Mouse (Mus musculus) CH12.LX (cell line): ENCODE results near the gene Chrm3. TPM values are rescaled to one million over a fixed set of nuclear protein-coding genes. Genes with fewer than 3 reads are reported as not detected.

Experiments
- DNase-seq: peaks from one replicate; pipeline ENCODE4 v3.0.0-alpha.2; 2013; ENCODE audit errors: extremely low read depth
- H3K27ac ChIP-seq: 2 replicates; pipeline ENCODE4 v1.5.1; 2012; ENCODE audit warnings: low read depth, mild to moderate bottlenecking, control low read depth, moderate library complexity; ENCODE audit not compliant: insufficient read depth
- H3K27me3 ChIP-seq: replicated peaks from 2 replicates; pipeline ENCODE3; 2012; ENCODE audit warnings: inconsistent platforms
- H3K36me3 ChIP-seq, 2 experiments: replicated peaks in 1 of 2; 2 replicates each; pipeline versions ENCODE3 to v1.6.1; 2012; ENCODE audit warnings: inconsistent platforms in 1 of 2, low read length in 1 of 2, mild to moderate bottlenecking in 1 of 2, mixed read lengths in 1 of 2, moderate library complexity in 1 of 2; ENCODE audit not compliant: control insufficient read depth in 1 of 2, insufficient read depth in 1 of 2
- H3K4me1 ChIP-seq, 2 experiments: 2 replicates each; pipeline ENCODE4 v1.6.1; 2012; ENCODE audit warnings: inconsistent platforms in 1 of 2, moderate library complexity in 1 of 2; ENCODE audit not compliant: insufficient read depth in 2 of 2, control insufficient read depth in 1 of 2
- H3K4me2 ChIP-seq: 2 replicates; pipeline ENCODE4 v1.6.1; 2012; ENCODE audit warnings: low read depth, mild to moderate bottlenecking, control low read depth; ENCODE audit not compliant: poor library complexity, insufficient read depth, severe bottlenecking
- H3K4me3 ChIP-seq, 3 experiments: fragments of 150-350 bp in 1 of 3; sonication (generic) in 1 of 3; replicated peaks in 1 of 3; 2 replicates each; pipeline versions ENCODE3 to v1.5.1; 2011 to 2012; ENCODE audit warnings: low read depth in 2 of 3, low read length in 2 of 3, mild to moderate bottlenecking in 2 of 3, moderate library complexity in 2 of 3, control low read depth in 1 of 3, improper control_type of control experiment in 1 of 3, inconsistent platforms in 1 of 3, mixed read lengths in 1 of 3; ENCODE audit not compliant: poor library complexity in 1 of 3
- H3K79me2 ChIP-seq: replicated peaks from 2 replicates; pipeline ENCODE4 v1.6.1; 2012; ENCODE audit warnings: mild to moderate bottlenecking, moderate library complexity; ENCODE audit not compliant: control insufficient read depth, poor library complexity, insufficient read depth, severe bottlenecking; ENCODE audit errors: extremely low read depth
- H3K9ac ChIP-seq: 2 replicates; pipeline ENCODE4 v1.6.1; 2012; ENCODE audit warnings: low read depth, mild to moderate bottlenecking, control low read depth, moderate library complexity; ENCODE audit not compliant: insufficient read depth
- H3K9me3 ChIP-seq: replicated peaks from 2 replicates; pipeline ENCODE3; 2012; ENCODE audit warnings: low read length, inconsistent platforms, mixed read lengths
- BHLHE40 ChIP-seq: IDR thresholded peaks from 2 replicates; pipeline ENCODE4 v1.6.1; 2011; ENCODE audit warnings: mild to moderate bottlenecking, low read depth, low read length, improper control_type of control experiment
- CTCF ChIP-seq, 2 experiments: IDR thresholded peaks in 1 of 2; conservative IDR thresholded peaks in 1 of 2; 2 replicates each; pipeline ENCODE4 v1.5.1; 2011 to 2012; ENCODE audit warnings: low read depth in 2 of 2, low read length in 2 of 2, improper control_type of control experiment in 1 of 2, inconsistent platforms in 1 of 2, mild to moderate bottlenecking in 1 of 2, moderate library complexity in 1 of 2
- E2F4 ChIP-seq: IDR thresholded peaks from 2 replicates; pipeline ENCODE4 v1.6.1; 2011; ENCODE audit warnings: low read depth, low read length, improper control_type of control experiment; ENCODE audit not compliant: insufficient replicate concordance
- ELF1 ChIP-seq: IDR thresholded peaks from 2 replicates; pipeline ENCODE4 v1.6.1; 2014; ENCODE audit warnings: low read depth, mild to moderate bottlenecking, inconsistent platforms, low read length, improper control_type of control experiment
- ETS1 ChIP-seq: conservative IDR thresholded peaks from 2 replicates; pipeline ENCODE4 v1.6.1; 2012; ENCODE audit warnings: low read depth, mild to moderate bottlenecking, inconsistent platforms, low read length, improper control_type of control experiment, moderate library complexity
- JUN ChIP-seq: IDR thresholded peaks from 2 replicates; pipeline ENCODE4 v1.6.1; 2011; ENCODE audit warnings: low read depth, mild to moderate bottlenecking, low read length, improper control_type of control experiment, moderate library complexity; ENCODE audit not compliant: insufficient read depth
- JUND ChIP-seq: conservative IDR thresholded peaks from 2 replicates; pipeline ENCODE4 v1.6.1; 2011; ENCODE audit warnings: low read depth, low read length, improper control_type of control experiment
- KAT2A ChIP-seq: IDR thresholded peaks from 2 replicates; pipeline ENCODE4 v1.6.1; 2012; ENCODE audit warnings: low read length, improper control_type of control experiment, inconsistent platforms; ENCODE audit not compliant: insufficient replicate concordance
- MAFK ChIP-seq: IDR thresholded peaks from 2 replicates; pipeline ENCODE4 v1.6.1; 2011; ENCODE audit warnings: low read length, improper control_type of control experiment; ENCODE audit not compliant: insufficient replicate concordance
- MAX ChIP-seq: IDR thresholded peaks from 2 replicates; pipeline ENCODE4 v1.6.1; 2011; ENCODE audit warnings: low read length, improper control_type of control experiment
- MYC ChIP-seq: IDR thresholded peaks from 2 replicates; pipeline ENCODE4 v1.6.1; 2011; ENCODE audit warnings: low read depth, mild to moderate bottlenecking, improper control_type of control experiment, low read length
- NELFE ChIP-seq: IDR thresholded peaks from 2 replicates; pipeline ENCODE4 v1.6.1; 2011; ENCODE audit warnings: low read depth, low read length, improper control_type of control experiment
- NRF1 ChIP-seq: IDR thresholded peaks from 2 replicates; pipeline ENCODE4 v1.6.1; 2014; ENCODE audit warnings: low read depth, mild to moderate bottlenecking, inconsistent platforms, low read length, improper control_type of control experiment, moderate library complexity
- POLR2A ChIP-seq: IDR thresholded peaks from 2 replicates; pipeline ENCODE4 v1.6.1; 2011; ENCODE audit warnings: low read depth, mild to moderate bottlenecking, improper control_type of control experiment, low read length
- POLR2AphosphoS2 ChIP-seq: IDR thresholded peaks from 2 replicates; pipeline ENCODE4 v1.6.1; 2011; ENCODE audit warnings: low read depth, low read length, improper control_type of control experiment
- RAD21 ChIP-seq: IDR thresholded peaks from 2 replicates; pipeline ENCODE4 v1.6.1; 2011; ENCODE audit warnings: low read depth, mild to moderate bottlenecking, low read length, improper control_type of control experiment, moderate library complexity
- SIN3A ChIP-seq: IDR thresholded peaks from 2 replicates; pipeline ENCODE4 v1.6.1; 2012; ENCODE audit warnings: low read length, improper control_type of control experiment, inconsistent platforms
- SMC3 ChIP-seq: IDR thresholded peaks from 2 replicates; pipeline ENCODE4 v1.6.1; 2011; ENCODE audit warnings: low read depth, low read length, improper control_type of control experiment
- TBP ChIP-seq: conservative IDR thresholded peaks from 2 replicates; pipeline ENCODE4 v1.6.1; 2011; ENCODE audit warnings: low read depth, low read length, improper control_type of control experiment
- TCF12 ChIP-seq: IDR thresholded peaks from 2 replicates; pipeline ENCODE4 v1.6.1; 2014; ENCODE audit warnings: low read depth, mild to moderate bottlenecking, inconsistent platforms, low read length, improper control_type of control experiment
- USF1 ChIP-seq: IDR thresholded peaks from 2 replicates; pipeline ENCODE4 v1.6.1; 2014; ENCODE audit warnings: low read depth, mild to moderate bottlenecking, inconsistent platforms, low read length, improper control_type of control experiment
- ZKSCAN1 ChIP-seq: IDR thresholded peaks from 2 replicates; pipeline ENCODE4 v1.6.1; 2012; ENCODE audit warnings: low read depth, inconsistent platforms, low read length, improper control_type of control experiment, borderline replicate concordance
- ZMIZ1 ChIP-seq: IDR thresholded peaks from 2 replicates; pipeline ENCODE4 v1.6.1; 2012; ENCODE audit warnings: low read depth, mild to moderate bottlenecking, inconsistent platforms, low read length, improper control_type of control experiment
- dilution Hi-C: fragments of 300-500 bp; cut with MboI; formaldehyde crosslinking; loops from 2 replicates; pipeline ENCODE4 v1.14.3; 2020; ENCODE audit warnings: low sequenced_read_pairs; ENCODE audit not compliant: extremely low pct_unique_long_range_greater_than_20kb, extremely low pct_ligation_motif_present
- in situ Hi-C: fragments of 300-500 bp; cut with MboI; formaldehyde crosslinking; loops from 3 replicates; pipeline ENCODE4 v1.14.3; 2019; ENCODE audit warnings: low sequenced_read_pairs, low pct_ligation_motif_present, low pct_unique_long_range_greater_than_20kb, mixed read lengths
- polyA plus RNA-seq: library from polyadenylated mRNA; unstranded; fragments of >175 nt; gene quantifications from 2 replicates; pipeline ENCODE4 v1.2.1, GENCODE M21; 2012; ENCODE audit warnings: low read depth; ENCODE audit not compliant: insufficient read length
- total RNA-seq, 2 experiments: library from RNA; depleted of rRNA; stranded (reverse); fragments of 300-350 nt in 1 of 2; fragments of >200 nt in 1 of 2; gene quantifications; 2 replicates each; pipeline ENCODE4 v1.2.3; 2012 to 2014

The Chrm3 gene
- total and polyA plus RNA-seq, 3 experiments, result not detected

DNA sequence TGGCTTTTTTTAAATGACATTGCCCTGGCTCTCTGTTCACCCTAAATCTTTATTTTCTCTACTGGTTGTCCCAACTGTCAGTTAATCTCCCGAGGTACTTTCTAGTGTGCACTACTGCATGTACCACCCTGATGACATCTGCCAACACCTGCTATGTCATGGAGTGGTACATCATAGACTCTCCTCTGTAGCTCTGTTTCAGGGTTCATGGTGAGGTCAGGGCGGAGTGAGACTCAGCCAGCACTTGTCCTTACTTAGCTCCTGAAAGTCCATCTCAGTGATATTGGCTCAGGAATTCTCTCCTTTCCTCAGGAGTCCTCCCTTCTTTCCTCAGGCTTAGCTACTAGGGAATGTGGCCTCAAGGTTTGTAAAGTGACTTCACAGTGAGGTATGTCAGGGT is 451.9 kb downstream of the Chrm3 start:
- Histone ChIP-seq H3K79me2 (no peaks in the 10 kb centered on the region), H3K27ac (no peak overlapping the region), H3K27me3 (no peaks in the 10 kb centered on the region), H3K9ac (no peak overlapping the region), H3K36me3 (no peaks in the 10 kb centered on the region), H3K9me3 (peaks cover 2% of the 10 kb centered on the region), H3K4me1 (peaks cover 0 to 12% of the 10 kb centered on the region in 2 experiments; a peak in 3 of 4 replicates), H3K4me2 (no peak overlapping the region), H3K4me3 (no peak overlapping the region)
- in situ Hi-C loops (no loop called here), dilution Hi-C loops (no loop called here)
- TF ChIP-seq SIN3A (no peak), MYC (no peak), KAT2A (no peak), POLR2AphosphoS2 (no peak), CTCF (conservative IDR thresholded peaks at IDR 0.05 in 1 of 2, IDR thresholded peaks at IDR 0.05 in 1 of 2; ENCODE audit: low read depth in 2 of 2, low read length in 2 of 2) (no peak), NELFE (no peak), TCF12 (no peak)
- DNase-seq, result no peak

DNA sequence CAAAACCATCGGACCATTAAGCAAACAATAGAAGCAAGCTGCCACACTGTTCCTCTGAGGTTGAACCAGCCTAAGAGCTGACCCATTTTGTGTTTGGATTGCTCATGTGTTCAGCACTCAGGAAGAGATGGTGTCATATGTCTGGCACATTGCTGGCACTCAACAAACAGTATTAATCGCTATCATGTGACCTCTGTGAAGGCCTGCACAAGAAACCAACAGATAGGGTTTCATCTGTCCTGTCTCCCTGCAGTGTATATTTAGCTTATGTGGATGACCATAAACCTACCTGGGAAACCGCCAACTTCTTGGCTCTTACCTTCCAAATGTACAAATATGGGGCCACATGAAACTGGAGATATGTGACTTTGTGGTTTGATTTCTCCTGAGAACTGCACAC is 453.4 kb downstream of the Chrm3 start:
- dilution Hi-C loops, result no loop called here
- in situ Hi-C loops, result no loop called here
- TF ChIP-seq ZKSCAN1 (no peak), CTCF (conservative IDR thresholded peaks at IDR 0.05 in 1 of 2, IDR thresholded peaks at IDR 0.05 in 1 of 2; ENCODE audit: low read depth in 2 of 2, low read length in 2 of 2) (no peak), SIN3A (no peak), ETS1 (no peak), NRF1 (no peak), JUND (no peak), MAFK (no peak), USF1 (no peak), TBP (no peak), ELF1 (no peak), BHLHE40 (no peak), SMC3 (no peak), MAX (no peak), POLR2A (no peak), RAD21 (no peak), ZMIZ1 (no peak), MYC (no peak), E2F4 (no peak), JUN (no peak)
- TF ChIP-seq, all 38 proteins: peak for 0

More for the DNA sequence above, 453.4 kb downstream of the Chrm3 start:
- Histone ChIP-seq H3K27ac (no peak overlapping the region), H3K9me3 (peaks cover 4% of the 10 kb centered on the region), H3K36me3 (no peaks in the 10 kb centered on the region), H3K27me3 (no peaks in the 10 kb centered on the region), H3K79me2 (no peaks in the 10 kb centered on the region), H3K4me3 (no peak overlapping the region), H3K4me2 (no peak overlapping the region), H3K9ac (no peak overlapping the region), H3K4me1 (peaks cover 0 to 12% of the 10 kb centered on the region in 2 experiments; a peak in 3 of 4 replicates)
- DNase-seq, result no peak
